Mouse (Mus musculus): ENCODE data around the gene Ush1g. TPM values are rescaled to one million over a fixed set of nuclear protein-coding genes. Genes with fewer than 3 reads are reported as not detected.

Gene Ush1g
- polyA plus RNA-seq (2012; rRNA removed; ENCODE audit: low replicate concordance) = 0.26 and 0.37 TPM in 2 replicates

GRCm38 (mm10) chr11:115321906-115322693 lies at the start of gene Ush1g:
Ush1g (minus strand) TSS chr11:115322041.

GRCm38 (mm10) chr11:115367395-115367944 lies 45.6 kb upstream of the Ush1g start, which contains the start of gene Hid1:
Hid1 (minus strand) TSS chr11:115367756.

GRCm38 (mm10) chr11:115334531-115334930 lies 12.7 kb upstream of the Ush1g start, which contains the start of gene Otop3:
Otop3 (plus strand) TSS chr11:115334731.

GRCm38 (mm10) chr11:115306863-115307262 lies 15.0 kb downstream of the Ush1g start, which contains the start of gene Otop2:
Otop2 (plus strand) TSS chr11:115307163.

DNA sequence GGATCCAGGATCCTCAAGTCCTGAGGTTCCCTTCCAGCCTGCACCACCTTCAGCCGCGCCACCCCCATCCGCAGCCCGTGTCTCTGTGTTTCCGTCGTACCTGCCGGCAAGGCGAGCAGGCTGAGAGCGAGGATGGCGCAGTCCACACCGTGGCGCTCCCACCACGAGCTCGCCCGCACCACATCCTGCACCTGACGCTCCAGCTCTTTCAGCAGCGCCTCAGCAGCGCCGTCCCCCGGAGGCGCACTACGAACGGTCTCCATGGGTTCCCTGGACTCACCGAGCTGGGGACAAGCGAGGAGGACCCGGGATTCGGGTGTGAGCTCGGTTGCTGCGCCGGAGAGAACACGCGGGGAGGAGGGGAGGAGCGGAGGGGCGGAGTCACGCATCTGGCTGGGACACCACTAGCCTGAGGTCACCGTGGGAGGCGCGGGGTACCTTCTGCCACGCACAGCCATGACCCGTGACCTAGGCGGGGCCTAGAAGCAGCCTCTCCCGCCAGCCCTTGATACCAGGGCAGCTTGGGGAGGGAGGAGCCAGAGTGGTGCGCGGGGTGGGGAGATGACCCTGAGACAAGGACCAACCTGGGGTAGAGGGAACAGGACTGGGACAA lies 24.5 kb downstream of the Ush1g start, which contains the start of gene Fads6:
Gene Fads6 (minus strand): TSS at position 450 of the 613 bp plus-strand sequence.

DNA sequence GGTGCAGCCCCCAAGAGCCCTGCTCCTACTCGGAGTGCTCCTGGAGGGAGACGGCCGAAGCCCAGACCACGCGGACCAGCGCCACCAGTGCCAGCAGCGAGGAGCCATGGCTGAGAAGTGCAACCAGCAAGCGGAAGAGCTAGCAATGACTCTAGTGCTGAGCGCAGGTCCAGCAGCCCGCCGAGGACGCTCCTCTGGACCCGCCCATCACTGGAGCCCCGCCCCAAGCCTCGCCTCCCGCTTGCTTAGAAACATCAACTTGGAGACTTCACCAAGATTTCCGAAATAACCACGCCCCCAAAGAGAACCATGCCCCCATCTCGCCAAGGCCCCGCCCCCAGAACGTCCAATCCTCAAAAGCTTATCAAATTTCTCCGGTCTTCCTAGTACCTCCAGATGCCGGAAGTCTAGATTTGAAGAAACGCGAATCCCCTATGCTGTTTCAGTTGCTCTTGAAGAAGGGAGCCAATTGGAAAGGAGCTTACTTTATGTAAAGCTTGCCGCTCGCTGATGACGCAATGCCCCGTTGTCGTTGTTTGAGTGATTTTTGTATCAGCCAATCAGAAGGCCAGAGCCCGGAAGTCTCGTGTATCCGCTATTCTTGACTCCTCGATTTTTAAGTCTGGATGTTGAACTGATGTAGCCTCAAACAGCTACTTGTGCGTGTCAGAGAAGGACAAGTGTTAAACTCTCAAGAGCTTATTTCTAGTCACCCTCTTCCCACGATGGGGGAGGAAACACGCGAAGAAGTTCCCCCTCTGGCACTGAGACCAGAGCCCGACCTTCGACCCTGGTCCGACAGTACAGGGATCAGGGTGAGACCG lies 44.8 kb downstream of the Ush1g start, which contains the start of gene Fdxr:
Gene Fdxr (minus strand): TSS at position 271 of the 824 bp plus-strand sequence.

DNA sequence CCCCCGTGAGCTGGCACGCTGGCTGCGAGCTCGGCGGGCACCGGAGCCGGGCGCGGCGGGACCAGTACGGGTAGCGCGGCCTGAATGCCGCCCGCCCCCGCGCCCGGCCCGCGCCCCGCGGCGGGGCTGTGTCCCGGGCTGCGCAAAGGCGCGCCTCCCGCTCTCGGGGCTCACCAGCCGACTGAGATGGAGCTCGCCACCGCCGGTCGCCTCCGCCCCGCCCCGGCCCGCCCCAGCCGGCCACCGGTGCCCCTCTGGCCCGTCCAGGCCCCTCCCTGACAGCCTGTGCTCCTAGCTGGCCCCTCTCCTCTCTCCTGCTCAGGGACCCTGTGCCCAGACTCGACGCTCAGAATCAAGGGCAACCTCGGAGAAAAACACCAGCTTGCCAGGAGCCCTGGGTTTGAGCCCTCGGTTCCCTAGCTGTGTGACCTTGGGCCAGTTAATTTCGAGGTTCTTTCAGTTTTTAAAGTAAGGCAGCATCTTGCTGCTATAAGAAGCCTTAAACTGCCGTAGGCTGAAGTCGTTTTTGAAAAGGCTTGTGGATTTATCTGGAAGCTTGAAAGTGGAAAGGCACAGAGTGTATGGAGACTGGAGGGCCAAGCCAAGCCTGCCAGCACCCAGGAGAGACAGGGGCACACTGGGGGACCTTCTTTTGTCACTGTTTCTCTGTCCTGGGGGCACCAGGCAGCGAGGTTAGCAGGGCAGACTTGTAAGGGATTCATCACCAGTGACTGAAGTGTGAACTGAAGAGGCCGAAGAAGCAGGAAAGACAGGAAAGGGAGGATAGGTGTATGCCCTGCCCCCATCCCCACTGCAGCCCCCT lies 54.6 kb downstream of the Ush1g start, which contains the start of gene Grin2c:
Gene Grin2c (minus strand): TSS at position 183 of the 823 bp plus-strand sequence.

Other genes starting within 250 kb of the Ush1g start
- 4.9 and 6.1 TPM in 2 replicates for gene Rab37, start 230.6 kb downstream of the Ush1g start, polyA plus RNA-seq (2012; rRNA removed; ENCODE audit: low replicate concordance)
- 3.5 and 3.7 TPM in 2 replicates for gene Cd300lf, start 188.0 kb downstream of the Ush1g start, polyA plus RNA-seq (2012; rRNA removed; ENCODE audit: low replicate concordance)
- 42.0 and 64.9 TPM in 2 replicates for gene Slc9a3r1, start 158.7 kb downstream of the Ush1g start, polyA plus RNA-seq (2012; rRNA removed; ENCODE audit: low replicate concordance)
- gene Tmem104, start 134.6 kb downstream of the Ush1g start, polyA plus RNA-seq (2012; rRNA removed; ENCODE audit: low replicate concordance) = 22.5 TPM in 2 replicates
- 21.1 and 25.5 TPM in 2 replicates for gene Nat9, start 134.2 kb downstream of the Ush1g start, polyA plus RNA-seq (2012; rRNA removed; ENCODE audit: low replicate concordance)
- gene Grin2c, start 54.8 kb downstream of the Ush1g start, polyA plus RNA-seq (2012; rRNA removed; ENCODE audit: low replicate concordance) = 0.11 and 0.59 TPM in 2 replicates
- gene Fdxr, start 45.0 kb downstream of the Ush1g start, polyA plus RNA-seq (2012; rRNA removed; ENCODE audit: low replicate concordance) = 17.8 and 30.0 TPM in 2 replicates
- gene Fads6, start 24.4 kb downstream of the Ush1g start, polyA plus RNA-seq (2012; rRNA removed; ENCODE audit: low replicate concordance) = 4.2 and 5.5 TPM in 2 replicates
- not detected in 2 replicates for gene Otop2, start 14.9 kb downstream of the Ush1g start, polyA plus RNA-seq (2012; rRNA removed; ENCODE audit: low replicate concordance)
- 0.05 and 0.16 TPM in 2 replicates for gene Otop3, start 12.7 kb upstream of the Ush1g start, polyA plus RNA-seq (2012; rRNA removed; ENCODE audit: low replicate concordance)
- gene Hid1, start 45.7 kb upstream of the Ush1g start, polyA plus RNA-seq (2012; rRNA removed; ENCODE audit: low replicate concordance) = 53.5 and 57.6 TPM in 2 replicates
- 18.2 and 20.7 TPM in 2 replicates for gene Cdr2l, start 59.9 kb upstream of the Ush1g start, polyA plus RNA-seq (2012; rRNA removed; ENCODE audit: low replicate concordance)
- 58.1 and 65.1 TPM in 2 replicates for gene Mrpl58, start 81.7 kb upstream of the Ush1g start, polyA plus RNA-seq (2012; rRNA removed; ENCODE audit: low replicate concordance)
- 52.6 and 152 TPM in 2 replicates for gene Atp5h, start 97.9 kb upstream of the Ush1g start, polyA plus RNA-seq (2012; rRNA removed; ENCODE audit: low replicate concordance)
- gene Kctd2, start 98.1 kb upstream of the Ush1g start, polyA plus RNA-seq (2012; rRNA removed; ENCODE audit: low replicate concordance) = 36.0 and 38.1 TPM in 2 replicates
- 0.42 and 0.57 TPM in 2 replicates for gene Trim80, start 118.5 kb upstream of the Ush1g start, polyA plus RNA-seq (2012; rRNA removed; ENCODE audit: low replicate concordance)
- 5.7 and 10.6 TPM in 2 replicates for gene Slc16a5, start 140.4 kb upstream of the Ush1g start, polyA plus RNA-seq (2012; rRNA removed; ENCODE audit: low replicate concordance)
- 11.8 and 44.6 TPM in 2 replicates for gene Armc7, start 153.6 kb upstream of the Ush1g start, polyA plus RNA-seq (2012; rRNA removed; ENCODE audit: low replicate concordance)
- gene Nt5c, start 169.8 kb upstream of the Ush1g start, polyA plus RNA-seq (2012; rRNA removed; ENCODE audit: low replicate concordance) = 41.8 and 67.1 TPM in 2 replicates
- gene Jpt1, start 192.3 kb upstream of the Ush1g start, polyA plus RNA-seq (2012; rRNA removed; ENCODE audit: low replicate concordance) = 216 and 221 TPM in 2 replicates
- 32.4 and 64.1 TPM in 2 replicates for gene Sumo2, start 214.2 kb upstream of the Ush1g start, polyA plus RNA-seq (2012; rRNA removed; ENCODE audit: low replicate concordance)
- gene Nup85, start 242.4 kb upstream of the Ush1g start, polyA plus RNA-seq (2012; rRNA removed; ENCODE audit: low replicate concordance) = 30.2 and 65.1 TPM in 2 replicates